Mouse (Mus musculus): Measurements from ENCODE around the gene Rbm15. TPM values are rescaled to one million over a fixed set of nuclear protein-coding genes. Genes with fewer than 3 reads are reported as not detected.

Gene Rbm15
- polyA plus RNA-seq, 1 experiment from 2014 or later, result 7.5 TPM

DNA sequence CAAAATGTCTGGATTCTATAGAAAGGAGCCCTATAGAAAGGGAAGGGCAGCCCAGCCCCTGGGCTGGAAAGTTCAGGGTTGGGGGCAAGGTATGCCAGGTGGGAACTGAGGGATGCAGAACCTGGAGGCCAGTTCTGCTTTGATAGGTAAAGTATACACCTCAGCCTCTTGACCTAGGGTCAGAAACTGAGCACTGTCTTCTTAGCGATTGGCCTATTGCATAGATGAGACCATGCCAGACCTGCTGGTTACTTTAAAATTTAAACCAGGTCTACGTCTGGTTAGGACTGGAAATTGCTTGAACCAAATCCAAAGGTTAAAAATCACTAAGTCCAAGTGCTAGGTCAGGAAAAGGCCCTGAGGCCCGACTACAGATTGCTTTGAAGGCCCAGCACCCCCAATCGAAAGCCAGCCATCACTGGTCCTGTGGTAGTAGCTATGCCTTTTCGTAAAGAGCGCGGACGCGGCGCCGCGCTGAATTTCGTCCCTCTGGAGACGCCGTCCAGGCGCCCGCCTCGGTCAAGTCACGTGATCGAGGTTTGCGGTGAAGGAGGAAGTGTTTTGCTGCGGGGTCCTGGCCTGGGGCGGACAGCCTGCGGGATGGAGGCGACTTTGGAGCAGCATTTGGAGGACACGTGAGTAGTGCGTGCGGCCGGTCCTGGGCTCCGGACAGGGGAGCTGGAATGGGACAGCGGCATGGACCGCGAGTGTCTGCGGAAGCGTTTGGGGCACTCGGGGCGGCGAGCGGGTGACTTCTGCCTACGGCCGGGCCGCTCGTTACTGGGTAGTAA is 54.8 kb downstream of the Rbm15 start, which contains the start of gene Lamtor5:
Gene Lamtor5 (plus strand): TSS at position 380 of the 791 bp plus-strand sequence.
- DNase-seq (ENCODE audit: low spot score), result peak; percentile 93
- Histone ChIP-seq H3K4me3 (ENCODE audit: low read depth, low read length) (peak within 1 kb of the TSS; percentile 92), H3K9ac (replicated peaks; ENCODE audit: low read depth) (peak within 1 kb of the TSS; percentile 80), H3K4me1 (ENCODE audit: insufficient read depth, low read depth, low read length) (peaks cover 3% of the 10 kb centered on the region; the same call in 1 of the 2 replicates), H3K27ac (ENCODE audit: low read length) (no peak within 1 kb of the TSS), H3K36me3 (ENCODE audit: insufficient read depth, low read length) (peaks cover 11% of the 10 kb centered on the region; the same call in 1 of the 2 replicates), H3K4me2 (replicated peaks; ENCODE audit: low read depth, low read length) (peak within 1 kb of the TSS; percentile 67), H3K27me3 (replicated peaks; ENCODE audit: insufficient read depth, low read length) (no peaks in the 10 kb centered on the region), H3K9me3 (ENCODE audit: low read length) (no peaks in the 10 kb centered on the region)
- WGBS, result 3% methylated on average over 43 of the region's 43 CpGs
- ATAC-seq, result peak; percentile 92
- no peak for TF ChIP-seq EP300 (IDR thresholded peaks at IDR 0.05)
- no peak for TF ChIP-seq CTCF (IDR thresholded peaks at IDR 0.05)

DNA sequence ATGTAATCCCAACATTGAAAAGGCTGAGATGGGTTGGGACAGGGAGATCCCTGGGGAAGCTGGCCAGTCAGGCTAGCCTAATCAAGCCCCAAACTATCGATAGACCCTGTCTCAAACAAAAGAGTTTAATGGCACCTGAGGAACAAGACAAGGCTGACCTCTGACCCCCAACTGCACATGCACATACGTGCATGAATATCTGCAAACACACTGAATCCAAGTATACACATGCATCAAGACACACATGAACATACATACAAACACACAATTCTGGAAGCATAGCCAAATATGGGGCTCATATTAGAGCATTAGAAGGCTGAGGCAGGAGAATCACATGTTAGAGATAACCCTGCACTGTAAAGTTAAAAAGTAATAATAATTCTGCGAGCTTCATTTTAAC is 56.8 kb downstream of the Rbm15 start:
- no peak overlapping the region for H3K4me2 ChIP-seq (replicated peaks; ENCODE audit: low read depth, low read length)
- no peak overlapping the region for H3K4me3 ChIP-seq (ENCODE audit: low read depth, low read length)
- no peak for TF ChIP-seq EP300 (IDR thresholded peaks at IDR 0.05)
- no peak for TF ChIP-seq CTCF (IDR thresholded peaks at IDR 0.05)
- no peak for DNase-seq (ENCODE audit: low spot score)
- H3K27me3 ChIP-seq (replicated peaks; ENCODE audit: insufficient read depth, low read length), result no peaks in the 10 kb centered on the region
- no peak for ATAC-seq
- H3K9me3 ChIP-seq (ENCODE audit: low read length), result no peaks in the 10 kb centered on the region
- H3K4me1 ChIP-seq (ENCODE audit: insufficient read depth, low read depth, low read length), result peaks cover 3% of the 10 kb centered on the region; the same call in 1 of the 2 replicates
- H3K27ac ChIP-seq (ENCODE audit: low read length), result no peak overlapping the region
- 87% methylated on average over 3 of the region's 3 CpGs for WGBS
- no peak overlapping the region for H3K9ac ChIP-seq (replicated peaks; ENCODE audit: low read depth)
- no peaks in the 10 kb centered on the region for H3K36me3 ChIP-seq (ENCODE audit: insufficient read depth, low read length)

DNA sequence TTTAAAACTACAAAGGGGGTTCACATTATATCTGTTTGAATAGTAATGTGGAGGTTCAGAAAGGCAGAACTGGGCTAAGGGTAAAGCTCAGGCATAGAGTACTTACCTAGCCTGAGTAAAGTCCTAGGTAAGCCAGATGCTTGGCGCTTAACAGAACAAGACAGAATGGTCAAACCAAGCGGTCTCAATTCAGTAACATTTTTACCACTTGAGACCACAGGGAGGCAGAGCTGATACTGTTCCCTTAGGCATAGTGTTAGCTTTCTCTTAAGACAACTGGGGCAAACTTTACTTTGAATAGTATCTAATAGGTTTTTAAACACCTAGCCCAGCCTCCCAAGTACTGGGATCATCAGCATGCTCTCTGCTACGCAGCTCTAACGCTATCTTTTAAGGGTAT is 57.5 kb downstream of the Rbm15 start:
- DNase-seq (ENCODE audit: low spot score), result no peak
- WGBS, result 53% methylated on average over 4 of the region's 4 CpGs
- TF ChIP-seq CTCF (IDR thresholded peaks at IDR 0.05), result peak; percentile 45; the same call in 1 of the 2 replicates
- TF ChIP-seq EP300 (IDR thresholded peaks at IDR 0.05), result no peak

More for the DNA sequence above, 57.5 kb downstream of the Rbm15 start:
- no peak for ATAC-seq
- Histone ChIP-seq H3K9me3 (ENCODE audit: low read length) (no peaks in the 10 kb centered on the region), H3K36me3 (ENCODE audit: insufficient read depth, low read length) (no peaks in the 10 kb centered on the region), H3K27me3 (replicated peaks; ENCODE audit: insufficient read depth, low read length) (no peaks in the 10 kb centered on the region), H3K4me1 (ENCODE audit: insufficient read depth, low read depth, low read length) (peaks cover 3% of the 10 kb centered on the region; the same call in 1 of the 2 replicates), H3K27ac (ENCODE audit: low read length) (no peak overlapping the region), H3K9ac (replicated peaks; ENCODE audit: low read depth) (no peak overlapping the region), H3K4me3 (ENCODE audit: low read depth, low read length) (no peak overlapping the region), H3K4me2 (replicated peaks; ENCODE audit: low read depth, low read length) (no peak overlapping the region)

Other genes starting within 250 kb of the Rbm15 start
- 0.87 and 0.93 TPM in 2 replicates for gene Kcna2, start 232.5 kb downstream of the Rbm15 start, polyA plus RNA-seq (2015; fragmentation: Nextera tagmentation; extraction: Ambion mirVana)
- gene Kcna10, start 150.6 kb downstream of the Rbm15 start, polyA plus RNA-seq (2015; fragmentation: Nextera tagmentation; extraction: Ambion mirVana), result not detected in 2 replicates
- 0.36 and 0.41 TPM in 2 replicates for gene Cym, start 111.9 kb downstream of the Rbm15 start, polyA plus RNA-seq (2015; fragmentation: Nextera tagmentation; extraction: Ambion mirVana)
- gene A630076J17Rik, start 103.1 kb downstream of the Rbm15 start, polyA plus RNA-seq (2015; fragmentation: Nextera tagmentation; extraction: Ambion mirVana), result not detected in 2 replicates
- gene Prok1, start 94.0 kb downstream of the Rbm15 start, polyA plus RNA-seq (2015; fragmentation: Nextera tagmentation; extraction: Ambion mirVana), result 0.12 TPM in 1 of 2 replicates, not detected in the other
- gene Lamtor5, start 54.8 kb downstream of the Rbm15 start, polyA plus RNA-seq (2015; fragmentation: Nextera tagmentation; extraction: Ambion mirVana), result 201 and 215 TPM in 2 replicates
- gene Slc16a4, start 42.4 kb downstream of the Rbm15 start, polyA plus RNA-seq (2015; fragmentation: Nextera tagmentation; extraction: Ambion mirVana), result 0.49 and 0.73 TPM in 2 replicates
- 0.02 TPM in 1 of 2 replicates, not detected in the other for gene Kcnc4, start 125.9 kb upstream of the Rbm15 start, polyA plus RNA-seq (2015; fragmentation: Nextera tagmentation; extraction: Ambion mirVana)
- gene Slc6a17, start 184.3 kb upstream of the Rbm15 start, polyA plus RNA-seq (2015; fragmentation: Nextera tagmentation; extraction: Ambion mirVana), result 0.38 and 0.84 TPM in 2 replicates
- not detected in 2 replicates for gene Ubl4b, start 221.4 kb upstream of the Rbm15 start, polyA plus RNA-seq (2015; fragmentation: Nextera tagmentation; extraction: Ambion mirVana)

All from lung, postnatal 0 days (tissue).